In genomic region chr11:26200970-26201777, GRCm38 (mm10) we compare ENCODE assay signal across 8 mouse cellular contexts. TPM values are rescaled to one million over a fixed set of nuclear protein-coding genes. Genes with fewer than 3 reads are reported as not detected.
DNase-seq lines count a peak whose midpoint lies in the region; ATAC-seq and TF ChIP-seq lines count a peak whose summit lies in the region.

No protein-coding gene starts in this region.

- DNase-seq in ES-CJ7 (ENCODE audit: low read depth, low spot score), result peak; percentile 76
- peak; percentile 50 to 52 for DNase-seq in adrenal gland, adult 18-20 months (ENCODE audit: low spot score in 2 of 2)
- DNase-seq in embryo, embryonic 11 days, result peak; percentile 59
- peak; percentile 25 for DNase-seq in heart, postnatal 0 days (ENCODE audit: low spot score)
- peak; percentile 52 to 65 for DNase-seq in kidney, postnatal 25 days
- DNase-seq in lung, postnatal 14 days, result peak; percentile 73
- peak; percentile 60 to 62 for DNase-seq in right cerebral cortex, adult 2 months (ENCODE audit: low spot score in 2 of 2)
- no peak for DNase-seq in Muller cell, postnatal 12 days (ENCODE audit: inconsistent ontology term)

- no peak overlapping the region for H3K4me2 ChIP-seq in heart, postnatal 0 days (ENCODE audit: low read depth, low read length)

- no peaks in the 10 kb centered on the region for H3K27me3 ChIP-seq in heart, postnatal 0 days (ENCODE audit: control insufficient read depth, insufficient read depth, low read length)

- H3K9ac ChIP-seq in heart, postnatal 0 days (replicated peaks; ENCODE audit: low read depth, low read length), result no peak overlapping the region

- ATAC-seq in heart, postnatal 0 days (ENCODE audit: insufficient read depth, low read depth), result no peak

- no peaks in the 10 kb centered on the region for H3K9me3 ChIP-seq in heart, postnatal 0 days (replicated peaks; ENCODE audit: control insufficient read depth, low read length)

- no peak for TF ChIP-seq EP300 in heart, postnatal 0 days (IDR thresholded peaks at IDR 0.05; ENCODE audit: low read depth)

- WGBS in heart, postnatal 0 days, result 45% methylated on average over 4 of the region's 4 CpGs

- TF ChIP-seq CTCF in heart, postnatal 0 days (IDR thresholded peaks at IDR 0.05; ENCODE audit: low read depth), result peak; percentile 71

- no peaks in the 10 kb centered on the region for H3K4me1 ChIP-seq in heart, postnatal 0 days (ENCODE audit: control insufficient read depth, insufficient read depth)

- H3K4me3 ChIP-seq in heart, postnatal 0 days (ENCODE audit: low read depth, low read length), result no peak overlapping the region

- no peaks in the 10 kb centered on the region for H3K36me3 ChIP-seq in heart, postnatal 0 days (replicated peaks; ENCODE audit: control insufficient read depth, insufficient read depth, low read length)

- no peak overlapping the region for H3K27ac ChIP-seq in heart, postnatal 0 days (ENCODE audit: low read depth)

RNA-seq across cellular contexts. Expression of gene 5730522E02Rik, which starts 9.4 kb away (rescaled TPM):
- total RNA-seq in adrenal gland, adult 18-20 months (2021), result under 1 TPM in 1 of 2 experiments, not detected in 1; 0.30 TPM
- total RNA-seq in heart, postnatal 0 days (2014; rRNA removed; ENCODE audit: low replicate concordance), result not detected in 2 replicates
- polyA plus RNA-seq in heart, postnatal 0 days (2015; fragmentation: Nextera tagmentation; extraction: Ambion mirVana), result 0.52 and 1.1 TPM in 2 replicates
